Mouse (Mus musculus) C2C12 (cell line): ENCODE data around the gene Osbpl6. TPM values are rescaled to one million over a fixed set of nuclear protein-coding genes. Genes with fewer than 3 reads are reported as not detected.

Source experiments
- H3K27me3 ChIP-seq: one replicate; pipeline ENCODE4 v1.6.1; 2011; ENCODE audit not compliant: control insufficient read depth, insufficient read depth, insufficient read length
- H3K36me3 ChIP-seq: one replicate; pipeline ENCODE4 v1.6.1; 2011; ENCODE audit not compliant: control insufficient read depth, insufficient read depth
- H3K4me3 ChIP-seq: one replicate; pipeline ENCODE4 v1.5.1; 2011; ENCODE audit warnings: mild to moderate bottlenecking, control low read depth; ENCODE audit not compliant: poor library complexity, insufficient read depth, severe bottlenecking
- H3K79me2 ChIP-seq: one replicate; pipeline ENCODE4 v1.6.1; 2011; ENCODE audit not compliant: control insufficient read depth, insufficient read depth
- H3K79me3 ChIP-seq: one replicate; pipeline ENCODE4 v1.6.1; 2011; ENCODE audit warnings: low read depth, control low read depth
- H3ac ChIP-seq: one replicate; pipeline ENCODE3; 2011; ENCODE audit warnings: low read depth; ENCODE audit not compliant: control insufficient read depth, insufficient read length
- CEBPB ChIP-seq: IDR thresholded peaks from one replicate; pipeline ENCODE4 v1.6.1; 2011; ENCODE audit warnings: low read depth, mild to moderate bottlenecking, control low read depth, moderate library complexity
- CTCF ChIP-seq: IDR thresholded peaks from one replicate; pipeline ENCODE4 v1.5.1; 2011; ENCODE audit not compliant: control insufficient read depth, insufficient read depth, insufficient read length
- FOSL1 ChIP-seq: IDR thresholded peaks from one replicate; pipeline ENCODE4 v1.8.0; 2011; ENCODE audit warnings: mild to moderate bottlenecking, low read length; ENCODE audit not compliant: poor library complexity, insufficient read depth, severe bottlenecking
- MAX ChIP-seq: IDR thresholded peaks from one replicate; pipeline ENCODE4 v1.6.1; 2011; ENCODE audit warnings: mild to moderate bottlenecking, control low read depth
- MYOD1 ChIP-seq: IDR thresholded peaks from one replicate; pipeline ENCODE4 v1.6.1; 2011; ENCODE audit warnings: low read depth; ENCODE audit not compliant: control insufficient read depth, insufficient read length
- MYOG ChIP-seq: IDR thresholded peaks from one replicate; pipeline ENCODE4 v1.6.1; 2011; ENCODE audit not compliant: control insufficient read depth, insufficient read length; ENCODE audit errors: extremely low read depth
- USF1 ChIP-seq: IDR thresholded peaks from one replicate; pipeline ENCODE4 v1.6.1; 2011; ENCODE audit warnings: low read depth, mild to moderate bottlenecking, control low read depth, moderate library complexity
- polyA plus RNA-seq: library from polyadenylated mRNA; unstranded; fragments of >200 nt; fragmentation: generic; extraction: Trizol; gene quantifications from one replicate; pipeline ENCODE4 v1.2.1, GENCODE M21; 2012; ENCODE audit warnings: missing spikeins

Osbpl6 gene
- polyA plus RNA-seq, 1 experiment: 3.0 TPM

GRCm38 (mm10) chr2:76560146-76560545, 153.8 kb downstream of the Osbpl6 start:
- no peak overlapping the region for H3K4me3 ChIP-seq
- H3ac ChIP-seq: no peak overlapping the region
- TF ChIP-seq MYOD1 (no peak), MYOG (no peak), MAX (no peak), CEBPB (no peak), FOSL1 (no peak), USF1 (no peak), CTCF (no peak)
- no peaks in the 10 kb centered on the region for H3K79me2 ChIP-seq
- no peaks in the 10 kb centered on the region for H3K79me3 ChIP-seq
- no peaks in the 10 kb centered on the region for H3K36me3 ChIP-seq
- no peaks in the 10 kb centered on the region for H3K27me3 ChIP-seq

DNA sequence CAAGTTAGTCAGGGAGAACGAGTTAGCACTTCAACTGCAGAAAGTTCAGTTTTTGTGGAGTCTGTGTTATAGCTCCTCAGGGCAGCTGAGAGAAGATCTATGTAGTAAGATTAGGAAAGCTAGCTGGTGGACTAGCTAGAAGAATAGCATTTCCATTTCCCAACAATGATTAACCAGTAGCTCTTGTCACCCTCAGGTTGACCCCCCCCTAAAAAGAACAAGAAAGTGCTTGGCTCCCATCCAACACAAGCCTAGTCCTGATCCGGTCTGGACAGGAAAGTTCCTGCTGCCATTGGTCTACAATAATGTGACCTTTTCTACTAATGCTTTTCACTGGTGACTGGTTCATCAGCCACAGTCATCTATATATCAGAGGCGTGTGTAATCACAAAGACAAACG, 157.6 kb downstream of the Osbpl6 start:
- no peaks in the 10 kb centered on the region for H3K79me2 ChIP-seq
- no peak overlapping the region for H3ac ChIP-seq
- H3K4me3 ChIP-seq: no peak overlapping the region
- no peaks in the 10 kb centered on the region for H3K27me3 ChIP-seq
- H3K36me3 ChIP-seq: no peaks in the 10 kb centered on the region
- TF ChIP-seq FOSL1 (no peak), USF1 (no peak), MYOG (no peak), MYOD1 (no peak), CTCF (no peak), CEBPB (no peak), MAX (no peak)
- H3K79me3 ChIP-seq: no peaks in the 10 kb centered on the region

- H3K4me3 ChIP-seq: no peak overlapping the region
- H3ac ChIP-seq: no peak overlapping the region
- H3K36me3 ChIP-seq: no peaks in the 10 kb centered on the region
- H3K79me3 ChIP-seq: no peaks in the 10 kb centered on the region
- H3K27me3 ChIP-seq: no peaks in the 10 kb centered on the region
- H3K79me2 ChIP-seq: no peaks in the 10 kb centered on the region
- TF ChIP-seq FOSL1 (no peak), MYOG (no peak), MAX (no peak), MYOD1 (no peak), USF1 (no peak), CTCF (no peak), CEBPB (no peak)
Observed at GRCm38 (mm10) chr2:76566933-76567551, 160.7 kb downstream of the Osbpl6 start.

DNA sequence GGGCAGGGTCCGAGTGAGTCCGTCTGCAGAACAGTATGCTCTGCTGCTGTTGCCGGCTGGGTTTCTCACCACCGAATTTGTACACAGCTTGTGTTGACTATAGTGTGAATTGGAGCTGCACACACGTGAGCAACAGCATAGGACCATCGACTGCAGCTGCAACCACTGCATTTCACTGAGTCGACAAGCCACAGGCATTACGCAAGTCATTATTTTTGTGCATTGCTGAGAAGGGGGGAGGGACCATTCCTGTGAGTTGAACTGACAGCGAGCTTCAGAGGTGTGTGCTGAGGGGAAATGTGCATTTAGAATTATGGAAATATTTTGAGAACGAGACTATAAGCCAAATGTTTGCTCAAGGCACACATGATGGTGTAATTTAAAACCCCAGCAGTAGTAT, 165.2 kb downstream of the Osbpl6 start:
- no peak overlapping the region for H3K4me3 ChIP-seq
- no peaks in the 10 kb centered on the region for H3K27me3 ChIP-seq
- peak; percentile 67 for TF ChIP-seq CEBPB
- TF ChIP-seq MYOD1: no peak
- no peak for TF ChIP-seq FOSL1
- TF ChIP-seq MAX: no peak
- TF ChIP-seq USF1: no peak
- TF ChIP-seq MYOG: no peak
- no peak for TF ChIP-seq CTCF
- no peaks in the 10 kb centered on the region for H3K36me3 ChIP-seq
- no peaks in the 10 kb centered on the region for H3K79me2 ChIP-seq
- no peak overlapping the region for H3ac ChIP-seq
- H3K79me3 ChIP-seq: no peaks in the 10 kb centered on the region

- no peaks in the 10 kb centered on the region for H3K79me2 ChIP-seq
- H3K79me3 ChIP-seq: no peaks in the 10 kb centered on the region
- no peak for TF ChIP-seq MAX
- no peak for TF ChIP-seq MYOG
- no peak for TF ChIP-seq USF1
- TF ChIP-seq MYOD1: no peak
- no peak for TF ChIP-seq CEBPB
- TF ChIP-seq CTCF: no peak
- TF ChIP-seq FOSL1: no peak
- H3K4me3 ChIP-seq: no peak overlapping the region
- no peak overlapping the region for H3ac ChIP-seq
- no peaks in the 10 kb centered on the region for H3K27me3 ChIP-seq
- H3K36me3 ChIP-seq: no peaks in the 10 kb centered on the region
Observed at GRCm38 (mm10) chr2:76578911-76579310, 172.6 kb downstream of the Osbpl6 start.

DNA sequence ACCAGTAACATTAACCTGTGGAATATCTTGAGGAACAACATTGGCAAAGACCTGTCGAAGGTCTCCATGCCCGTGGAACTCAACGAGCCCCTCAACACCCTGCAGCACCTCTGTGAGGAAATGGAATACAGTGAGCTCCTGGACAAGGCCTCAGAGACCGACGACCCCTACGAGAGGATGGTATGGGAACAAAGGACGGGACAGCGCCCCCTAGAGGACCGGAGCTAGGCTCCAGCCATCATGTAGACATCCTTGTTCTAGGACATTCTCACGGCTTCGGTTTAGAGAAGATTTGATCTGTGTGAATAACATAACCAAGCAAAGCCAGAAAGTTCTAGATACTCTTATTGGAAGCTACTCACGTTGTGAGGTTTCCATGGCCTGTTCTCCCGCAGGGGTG, 178.8 kb downstream of the Osbpl6 start:
- Histone ChIP-seq H3K36me3 (no peaks in the 10 kb centered on the region), H3K79me2 (no peaks in the 10 kb centered on the region), H3K4me3 (no peak overlapping the region), H3K79me3 (no peaks in the 10 kb centered on the region), H3ac (no peak overlapping the region), H3K27me3 (no peaks in the 10 kb centered on the region)
- TF ChIP-seq FOSL1 (no peak), CEBPB (no peak), MAX (no peak), MYOD1 (no peak), MYOG (no peak), USF1 (no peak), CTCF (no peak)
